Mouse (Mus musculus) 416B (cell line): Measurements from ENCODE around the gene Map4k5.

Experiments used
- DNase-seq: peaks from one replicate; pipeline ENCODE4 v3.0.0; 2011; ENCODE audit warnings: low read depth

Map4k5 gene

DNA sequence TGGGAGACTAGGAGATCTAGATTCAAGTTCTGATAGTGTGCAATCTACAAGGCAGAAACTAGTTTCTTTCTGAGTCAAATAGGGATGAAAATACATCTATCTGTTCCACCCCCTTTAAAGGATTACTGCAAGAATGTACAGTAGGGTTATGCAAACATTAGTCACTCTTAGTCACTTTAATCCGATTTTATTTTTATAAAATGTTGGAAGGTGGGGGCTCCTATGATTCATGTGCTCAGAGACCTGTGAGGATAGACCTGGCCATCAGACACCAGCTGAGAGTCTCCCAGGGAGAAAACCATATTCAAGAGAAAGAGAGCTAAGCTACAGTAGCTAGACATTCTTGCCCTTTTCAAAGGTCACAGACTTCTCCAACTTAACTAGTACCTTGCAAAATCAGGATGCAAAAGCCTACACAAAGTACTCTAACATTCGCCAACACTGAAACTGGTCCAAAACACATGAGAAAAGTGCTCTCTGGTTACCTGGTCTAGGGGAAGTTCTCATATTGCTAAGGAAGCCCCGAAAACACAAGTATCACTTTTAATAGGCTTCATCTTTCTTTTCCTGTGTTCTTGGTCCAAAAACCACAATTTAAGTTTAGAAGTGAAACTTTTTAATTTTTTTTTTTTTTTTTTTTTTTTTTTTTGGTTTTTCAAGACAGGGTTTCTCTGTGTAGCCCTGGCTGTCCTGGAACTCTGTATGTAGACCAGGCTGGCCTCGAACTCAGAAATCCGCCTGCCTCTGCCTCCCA, 7.7 kb downstream of the Map4k5 start:
- DNase-seq = peak; percentile 70

DNA sequence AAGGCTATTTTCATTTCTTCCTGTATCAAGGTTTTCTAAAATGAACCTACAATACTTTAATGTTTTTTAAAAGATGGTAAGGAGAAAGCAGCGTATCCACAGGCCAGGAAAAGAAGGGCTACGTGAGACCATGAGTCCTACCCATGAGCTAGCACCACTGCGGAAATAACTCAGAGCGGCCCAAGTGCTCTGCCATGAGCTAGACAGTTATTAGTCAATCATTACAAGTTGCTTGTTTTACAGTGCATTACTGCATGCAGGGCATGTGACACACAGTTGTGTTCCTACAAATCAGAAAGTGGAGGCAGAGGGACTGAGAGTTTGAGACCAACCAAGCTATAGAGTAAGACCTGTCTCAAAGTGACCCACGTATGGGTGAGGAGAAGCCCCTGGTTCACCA, 8.9 kb downstream of the Map4k5 start:
- DNase-seq = no peak

DNA sequence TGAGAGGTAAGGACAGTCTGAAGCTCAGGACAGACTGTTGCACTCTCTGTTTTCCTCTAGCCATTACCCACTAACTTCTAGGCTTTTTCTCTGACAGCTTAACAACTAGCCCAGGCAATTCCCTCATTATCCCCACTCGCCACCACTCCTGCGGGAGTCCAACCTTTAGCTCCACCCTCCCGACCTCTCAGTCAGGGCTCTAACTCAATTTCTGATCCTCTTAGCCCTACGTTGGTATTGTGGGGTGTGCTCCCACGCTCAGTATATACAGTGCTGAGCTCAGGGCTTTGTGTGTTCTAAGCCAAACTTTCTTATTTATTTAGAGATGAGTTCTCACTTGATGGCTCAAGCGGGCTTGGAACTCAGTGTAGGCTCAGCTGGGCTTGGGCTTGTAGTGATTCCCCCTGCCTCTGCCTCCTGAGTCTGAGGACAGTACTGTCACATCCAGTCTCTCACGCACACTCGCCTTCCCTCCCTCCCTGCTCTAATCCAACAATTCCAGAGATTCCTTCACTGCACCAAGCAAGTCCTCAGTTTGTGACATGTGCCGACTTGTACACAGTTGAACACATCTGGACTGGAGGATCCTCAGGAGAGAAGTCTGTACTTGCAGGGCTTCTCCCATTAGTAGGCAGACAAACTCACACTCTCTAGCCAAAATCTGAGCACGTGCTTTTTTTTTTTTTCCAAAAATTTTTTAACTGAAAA, 11.6 kb downstream of the Map4k5 start:
- DNase-seq = no peak

DNA sequence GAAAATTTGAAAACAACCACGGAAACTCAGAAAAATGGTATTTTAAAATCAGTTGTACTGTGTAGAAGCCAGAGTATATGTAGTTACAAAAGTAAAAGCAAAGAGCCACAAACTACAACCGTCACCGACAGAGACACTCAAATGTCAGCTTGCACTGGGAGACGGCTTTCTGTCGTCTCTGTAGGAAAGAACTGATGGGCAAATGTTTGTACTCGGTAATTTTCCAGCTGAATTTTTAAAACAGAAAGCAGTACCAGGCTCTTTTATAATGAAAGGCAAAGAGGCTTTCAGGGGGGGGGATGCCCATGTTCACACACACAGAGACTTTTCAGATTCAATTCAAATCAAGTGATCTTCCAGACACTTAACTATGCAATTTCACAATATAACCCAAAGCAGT, 13.3 kb downstream of the Map4k5 start:
- DNase-seq = no peak

DNA sequence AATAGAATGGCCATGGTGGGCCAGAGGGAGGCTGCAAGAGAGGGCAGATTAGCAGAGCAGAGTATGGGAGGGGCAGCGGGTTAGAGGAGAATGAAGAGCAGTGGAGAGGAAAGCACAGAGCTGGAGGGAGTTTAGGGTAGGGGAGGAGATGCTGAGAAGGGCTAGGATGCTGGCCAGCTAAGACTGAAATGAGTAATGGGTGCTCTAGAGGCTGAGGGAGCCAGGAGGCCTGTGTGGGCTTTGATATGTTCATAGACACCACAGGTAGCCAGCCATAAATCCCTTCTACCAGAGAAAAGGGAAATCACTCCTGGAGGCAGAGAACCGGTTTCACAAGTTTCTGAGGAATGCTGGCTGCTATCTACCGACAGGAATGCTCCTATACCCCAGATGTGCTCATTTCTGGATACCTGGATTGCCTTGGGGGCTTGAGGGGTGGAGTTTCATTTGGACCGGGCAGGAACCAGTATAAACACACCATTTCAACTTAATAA, 13.8 kb downstream of the Map4k5 start:
- no peak for DNase-seq

DNA sequence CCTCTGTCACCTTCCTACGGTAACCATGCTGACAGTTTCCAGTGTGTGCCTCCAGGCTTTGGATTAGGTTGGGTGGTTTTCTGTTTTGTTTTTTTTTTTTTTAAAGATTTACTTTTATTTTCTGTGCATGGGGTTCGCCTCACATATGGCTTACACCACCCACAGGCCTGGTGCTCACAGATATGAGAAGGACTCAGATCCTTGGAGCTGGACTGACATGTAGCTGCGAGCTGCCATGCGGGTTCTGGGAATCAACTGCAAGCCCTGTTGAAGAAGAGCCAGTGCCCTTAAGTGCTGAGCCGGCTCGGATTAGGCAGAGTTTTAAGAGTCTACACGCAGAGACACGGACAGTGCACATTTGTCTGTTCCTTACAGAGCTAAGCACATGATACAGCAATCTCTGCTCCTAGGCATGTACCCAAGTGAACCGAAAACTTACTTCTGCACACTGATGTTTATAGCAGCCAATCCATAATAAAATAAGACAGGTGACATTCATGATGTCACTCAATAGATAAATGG, 15.1 kb downstream of the Map4k5 start:
- DNase-seq = no peak

DNA sequence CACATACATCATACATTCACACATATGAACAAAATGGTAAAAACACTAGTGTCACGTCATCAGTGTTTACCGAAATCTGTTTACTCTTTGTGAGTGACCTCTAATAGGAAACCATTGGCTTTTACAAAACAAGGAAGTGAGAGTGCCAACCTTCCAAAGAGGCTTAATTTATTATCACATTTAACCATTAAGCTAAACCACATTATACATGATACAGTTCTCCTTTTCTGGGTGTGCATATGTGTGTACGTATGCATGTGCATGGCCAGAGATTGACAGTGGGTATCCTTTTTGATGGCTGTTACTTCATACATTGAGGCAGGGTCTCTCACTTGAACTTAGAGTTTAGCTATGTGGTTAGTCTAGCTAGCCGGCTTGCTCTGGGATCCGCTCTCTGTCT, 21.4 kb downstream of the Map4k5 start:
- DNase-seq = no peak

DNA sequence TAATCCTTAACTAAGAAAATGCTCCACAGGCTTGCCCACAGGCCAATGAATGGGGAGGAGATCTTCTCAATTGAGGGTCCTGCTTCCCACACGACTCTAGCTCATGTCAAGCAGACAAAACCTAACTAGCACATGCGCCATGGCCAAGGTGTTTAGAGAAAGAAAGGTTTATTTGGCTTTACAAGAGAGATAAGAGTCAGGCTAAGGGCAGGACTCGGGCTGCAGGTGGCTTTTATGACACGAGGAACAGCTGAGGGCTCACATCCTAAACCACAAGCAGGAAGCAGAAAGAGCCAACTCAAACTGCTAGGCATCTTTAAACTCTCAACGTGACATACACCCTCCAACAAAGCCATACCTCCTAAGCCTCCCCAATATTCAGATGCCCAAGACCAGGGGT, 25.7 kb downstream of the Map4k5 start:
- DNase-seq = peak; percentile 74

DNA sequence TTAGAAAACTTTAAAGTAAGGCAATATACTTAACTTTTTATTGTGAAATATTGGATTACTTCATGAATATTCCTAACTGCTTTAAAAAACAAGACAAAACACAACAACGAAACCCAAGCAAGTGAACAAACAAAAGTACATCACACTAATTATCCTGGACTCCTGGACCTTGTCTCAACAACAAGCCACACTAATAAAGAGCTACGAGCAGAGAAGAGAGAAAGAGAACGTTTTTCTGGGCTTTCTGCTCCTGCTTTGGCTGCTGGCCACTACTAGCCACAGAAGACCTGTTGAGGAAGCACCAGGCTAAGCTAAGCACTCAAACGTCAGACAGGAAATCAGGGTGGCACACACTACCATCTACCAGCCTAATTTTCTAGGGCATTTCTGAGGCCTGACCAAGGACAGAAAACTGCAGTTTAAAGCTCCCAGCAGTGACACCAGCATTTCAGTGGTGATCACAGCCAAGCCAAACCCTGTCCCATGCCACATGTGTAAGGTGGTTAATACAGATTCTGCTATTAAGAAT, 28.8 kb downstream of the Map4k5 start:
- DNase-seq = peak; percentile 91

DNA sequence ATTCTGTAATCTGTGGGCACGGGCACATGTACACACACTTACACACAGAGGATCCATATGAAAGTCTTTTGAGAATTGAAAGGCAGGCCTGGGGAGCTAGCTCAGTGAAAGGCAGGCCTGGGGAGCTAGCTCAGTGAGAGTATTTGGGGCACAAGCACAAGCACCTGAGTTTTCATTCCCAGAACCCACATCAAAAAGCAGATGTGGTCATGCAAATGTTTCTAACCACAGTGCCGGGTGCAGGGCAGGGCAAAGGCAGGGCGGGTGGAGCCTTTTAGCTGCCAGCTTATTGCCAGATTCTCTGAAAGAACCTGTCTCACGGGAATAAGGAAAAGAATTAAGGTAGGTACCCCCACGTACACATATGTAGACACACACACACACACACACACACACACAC, 29.5 kb downstream of the Map4k5 start:
- DNase-seq = peak; percentile 74

DNA sequence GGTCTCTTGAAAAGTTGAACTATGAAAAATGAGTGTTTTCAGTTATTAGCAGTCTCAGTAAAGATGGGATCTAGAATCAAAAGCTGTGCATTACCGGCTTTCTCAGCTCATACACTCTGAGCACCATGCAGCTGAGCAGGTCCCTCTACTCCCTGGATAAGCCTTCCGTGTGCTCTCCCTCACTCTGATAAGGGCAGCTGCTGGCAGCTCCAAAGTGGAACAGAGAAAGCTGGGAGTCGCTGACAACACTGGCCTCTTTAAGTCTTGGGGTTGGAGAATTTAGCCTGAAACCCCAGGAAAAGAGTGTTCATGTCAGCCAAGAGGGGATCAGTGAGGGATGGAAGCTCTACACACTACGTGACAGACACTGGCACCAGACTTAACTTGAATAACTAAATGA, 34.2 kb downstream of the Map4k5 start:
- DNase-seq = no peak

DNA sequence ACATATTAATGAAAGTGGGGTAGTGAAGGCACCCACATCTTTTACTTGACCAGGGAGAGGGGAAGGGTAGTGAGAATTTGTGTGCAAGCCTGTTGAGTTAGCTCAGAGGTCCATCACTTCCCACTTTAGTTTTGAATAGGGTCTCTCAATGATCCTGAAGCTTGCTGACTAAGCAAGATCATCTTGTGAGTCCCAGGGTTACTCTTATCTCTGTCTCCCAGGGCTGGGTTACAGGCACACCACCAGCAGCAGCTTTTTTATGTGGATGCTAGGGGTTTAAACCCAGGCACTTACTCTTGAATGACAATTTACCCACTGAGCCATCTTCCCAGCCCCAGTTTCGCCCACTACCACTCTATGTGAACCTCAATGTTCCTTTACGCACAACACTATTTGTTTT, 35.4 kb downstream of the Map4k5 start:
- no peak for DNase-seq

DNA sequence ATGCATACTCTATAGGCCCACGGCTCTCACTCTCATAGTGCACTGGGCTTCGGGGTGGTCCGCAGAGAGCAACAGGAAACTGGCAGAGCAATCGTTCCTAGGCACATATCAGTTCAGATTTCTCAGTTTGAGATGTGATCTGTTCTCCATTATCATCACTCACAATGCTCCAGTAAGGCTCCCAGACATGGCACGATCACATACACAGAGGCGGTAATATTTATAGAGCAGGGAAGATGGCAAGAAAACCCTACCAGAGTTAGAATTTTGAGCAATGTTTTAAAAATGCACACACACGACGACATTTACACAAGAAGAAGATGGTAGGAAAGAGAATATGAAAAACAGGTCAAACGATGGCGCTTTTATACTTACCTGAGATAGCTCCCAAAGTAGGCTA, 36.6 kb downstream of the Map4k5 start:
- no peak for DNase-seq

DNA sequence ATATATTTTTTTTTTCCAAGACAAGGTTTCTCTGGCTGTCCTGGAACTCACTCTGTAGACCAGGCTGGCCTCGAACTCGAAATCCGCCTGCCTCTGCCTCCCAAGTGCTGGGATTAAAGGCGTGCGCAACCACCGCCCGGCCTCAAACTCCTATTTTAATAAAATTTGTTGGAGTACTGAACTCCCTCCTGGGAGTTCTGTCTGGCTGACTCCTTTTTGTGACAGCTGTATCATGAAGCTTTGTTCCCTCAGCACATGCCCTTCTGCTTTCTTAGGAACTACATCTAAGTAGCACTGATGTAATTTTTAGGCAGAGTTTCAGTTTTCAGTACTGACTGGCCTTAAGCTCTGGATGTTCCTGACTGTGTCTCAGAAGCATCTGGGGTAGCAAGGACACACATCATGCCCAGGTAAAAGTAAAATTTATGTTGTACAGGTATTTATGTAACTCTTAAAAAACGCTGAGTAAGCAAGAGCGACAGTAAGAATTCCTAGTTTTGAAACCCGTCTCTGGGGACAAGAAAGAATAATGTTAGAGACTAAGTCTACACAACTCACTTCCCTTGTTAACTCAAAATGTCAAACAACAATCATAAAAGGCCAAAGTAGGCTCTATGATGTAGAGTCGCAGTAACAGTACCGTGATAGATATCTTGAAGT, 37.2 kb downstream of the Map4k5 start:
- DNase-seq = no peak

DNA sequence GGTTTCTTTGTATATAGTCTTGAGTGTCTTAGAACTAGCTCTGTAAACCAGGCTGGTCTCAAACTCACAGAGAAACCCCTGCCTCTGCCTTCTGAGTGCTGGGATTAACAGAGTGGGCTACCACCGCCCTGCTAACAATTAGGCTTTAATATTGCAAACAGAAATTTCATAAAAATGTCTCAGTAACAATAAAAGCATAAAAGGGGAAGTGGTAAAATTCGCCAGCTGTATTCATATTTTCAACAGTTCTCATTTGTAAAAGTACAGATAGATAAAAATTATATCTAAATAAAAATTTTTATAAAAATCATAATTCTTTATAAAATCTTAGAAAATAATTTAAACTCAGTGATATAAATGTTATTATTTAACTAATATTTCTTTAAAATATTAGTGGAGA, 39.1 kb downstream of the Map4k5 start:
- DNase-seq = peak; percentile 17

DNA sequence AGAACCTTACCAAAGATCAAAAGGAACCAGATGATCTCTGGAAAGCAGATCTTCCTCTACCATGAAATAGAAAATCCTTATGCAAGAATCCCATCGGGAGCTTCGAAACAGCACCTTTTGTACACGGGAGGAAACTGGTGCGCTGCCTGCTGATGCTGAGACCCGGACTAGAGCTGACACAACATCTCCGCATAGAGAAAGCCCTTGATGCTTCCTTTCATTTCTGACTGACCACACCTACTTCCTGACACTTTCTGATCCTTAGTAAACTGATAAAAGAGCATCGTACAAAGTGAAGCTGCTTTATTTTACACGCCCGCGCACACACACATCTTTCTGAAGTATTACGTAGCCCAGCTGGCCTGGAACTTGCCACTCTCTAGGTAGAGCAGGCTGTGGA, 39.6 kb downstream of the Map4k5 start:
- peak; percentile 53 for DNase-seq

DNA sequence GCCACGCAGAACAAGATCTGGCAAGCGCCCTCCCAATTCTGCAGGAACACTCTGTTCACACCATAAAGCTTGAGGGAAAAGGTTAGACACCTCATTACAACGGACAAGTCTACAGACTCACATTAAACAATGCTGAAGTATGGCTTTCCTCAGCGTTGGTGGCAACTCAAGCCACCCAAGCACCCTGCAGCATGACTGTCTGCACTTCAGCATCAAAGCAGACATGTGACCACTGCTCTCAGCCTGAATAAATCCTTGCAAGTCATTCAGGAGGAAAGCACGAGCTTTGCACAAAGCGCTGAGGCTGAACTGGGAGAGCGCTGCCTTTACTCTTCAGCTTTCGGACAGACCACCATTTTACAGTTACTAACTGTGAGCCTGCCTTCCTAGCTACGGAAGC, 40.7 kb downstream of the Map4k5 start:
- no peak for DNase-seq

DNA sequence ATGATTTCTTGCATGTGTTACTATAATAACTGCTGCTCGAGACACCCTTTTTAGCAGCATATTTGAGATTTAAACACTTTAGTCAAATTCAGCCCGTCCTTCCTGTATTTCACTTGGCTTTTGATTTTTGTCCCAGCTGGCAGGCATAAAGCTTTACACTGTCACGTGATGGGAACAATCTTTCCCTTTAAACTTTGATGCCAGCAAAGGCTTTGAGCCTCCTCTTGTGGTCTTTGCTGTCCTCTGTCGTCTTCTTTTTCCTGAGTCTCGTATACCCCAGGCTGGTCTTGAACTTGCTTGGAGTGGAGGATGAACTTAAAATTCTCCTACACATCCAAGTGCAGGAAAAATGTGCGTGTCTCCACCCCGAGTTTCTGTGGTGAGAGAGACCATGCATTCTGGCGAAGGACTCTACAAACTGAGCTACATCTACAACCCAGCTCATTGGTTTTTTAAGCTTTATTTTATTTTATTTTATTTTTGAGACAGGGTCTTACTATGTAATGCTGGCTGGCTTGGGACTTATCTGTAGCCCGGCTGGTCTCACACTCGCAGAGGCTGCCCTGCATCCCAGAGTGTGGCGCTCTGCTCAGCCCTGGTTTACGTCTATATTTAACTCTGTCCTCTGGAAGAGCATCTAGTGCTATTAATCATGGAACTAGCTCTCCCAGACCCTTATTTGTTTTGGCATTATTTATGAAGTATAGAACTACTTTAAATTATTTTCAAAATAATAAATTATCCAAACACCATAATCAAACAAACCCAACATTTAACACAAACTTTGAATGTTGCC, 44.7 kb downstream of the Map4k5 start:
- no peak for DNase-seq

DNA sequence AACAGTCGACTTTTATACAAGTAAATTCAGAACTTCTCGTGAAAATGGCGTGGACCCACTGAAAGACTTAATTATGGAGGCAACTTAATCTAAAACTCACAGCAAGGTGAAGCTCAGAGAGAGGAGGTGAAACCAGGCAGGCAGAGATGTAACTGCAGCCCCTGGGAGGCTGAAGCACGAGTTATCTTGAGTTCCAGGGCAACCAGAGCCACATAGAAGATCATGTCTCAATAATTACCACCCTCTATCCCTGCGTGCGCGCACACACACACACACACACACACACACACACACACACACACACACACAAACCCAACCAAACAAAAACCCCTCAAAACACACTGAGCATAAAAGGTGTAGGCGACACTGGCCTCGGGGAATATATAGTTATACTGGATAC, 46.5 kb downstream of the Map4k5 start:
- DNase-seq = no peak

DNA sequence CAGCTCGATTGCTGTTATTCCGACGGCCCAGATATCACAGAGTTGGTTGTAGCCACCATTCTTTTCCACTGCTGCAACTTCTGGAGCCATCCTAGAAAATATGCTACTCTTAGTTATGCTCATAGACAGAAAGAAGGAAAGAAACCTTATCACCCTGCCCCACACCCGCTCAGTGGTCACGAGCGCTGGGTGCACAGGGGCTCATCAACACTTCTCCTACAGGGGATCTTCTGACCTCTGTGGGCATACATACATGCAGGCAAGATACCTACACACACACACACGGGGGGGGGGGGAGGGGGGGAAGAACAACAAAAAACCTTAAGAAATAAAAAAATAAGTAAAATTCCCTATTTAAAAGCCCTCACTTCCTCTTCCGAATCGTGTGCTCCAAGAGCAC, 47.3 kb downstream of the Map4k5 start:
- no peak for DNase-seq

DNA sequence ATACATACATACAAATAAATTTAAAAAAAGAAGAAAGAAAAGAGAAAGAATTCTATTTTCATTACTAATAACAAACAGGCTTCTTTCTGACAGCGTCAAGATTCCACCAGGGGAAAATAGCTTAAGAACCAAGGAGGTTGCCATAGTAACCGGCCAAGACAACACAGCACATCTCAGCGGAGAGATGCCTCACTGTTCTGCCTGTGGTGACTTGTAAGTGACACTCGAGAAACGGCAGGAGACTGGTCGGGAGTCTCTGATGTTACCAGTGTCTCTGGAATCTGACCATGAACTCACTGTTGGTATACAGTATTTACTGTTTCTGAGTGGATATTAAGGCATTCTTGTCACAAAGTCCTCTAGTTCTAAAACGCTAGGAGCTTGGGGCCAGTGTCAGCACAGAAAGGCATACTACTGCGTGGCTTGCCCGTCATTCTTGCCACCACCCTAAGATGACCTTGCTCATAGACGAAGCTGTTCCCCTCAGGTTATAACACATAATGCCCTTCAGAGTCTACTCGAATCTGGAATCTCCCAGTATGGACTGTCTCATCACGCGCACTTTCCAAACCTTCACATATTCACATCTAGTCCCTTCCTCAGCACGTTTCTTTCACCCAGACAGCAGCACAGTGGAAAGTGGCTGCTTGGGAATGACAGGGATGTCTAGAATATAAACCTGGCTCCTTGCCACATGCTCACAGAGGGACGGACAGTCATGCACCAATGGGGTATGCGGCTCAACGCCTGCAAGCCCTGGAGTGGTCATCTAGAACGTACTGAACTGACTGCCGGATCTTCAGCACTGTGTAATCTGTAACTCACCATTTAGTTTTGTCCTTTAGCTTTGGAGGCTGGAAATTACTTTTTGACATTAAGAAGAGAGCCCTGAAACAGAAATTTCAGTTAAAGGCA, 49.2 kb downstream of the Map4k5 start:
- no peak for DNase-seq
